Mouse (Mus musculus) right cerebral cortex, postnatal 4 days (tissue): ENCODE results near the gene Gm3500.
"Not testable (repeated sequence)": the region's sequence is repeated elsewhere in the genome, so short reads cannot be mapped to it uniquely, and the experiment has no call there.

Experiments used
- DNase-seq: peaks from one replicate; pipeline ENCODE4 v3.0.0-alpha.2; 2022

The Gm3500 gene

DNA sequence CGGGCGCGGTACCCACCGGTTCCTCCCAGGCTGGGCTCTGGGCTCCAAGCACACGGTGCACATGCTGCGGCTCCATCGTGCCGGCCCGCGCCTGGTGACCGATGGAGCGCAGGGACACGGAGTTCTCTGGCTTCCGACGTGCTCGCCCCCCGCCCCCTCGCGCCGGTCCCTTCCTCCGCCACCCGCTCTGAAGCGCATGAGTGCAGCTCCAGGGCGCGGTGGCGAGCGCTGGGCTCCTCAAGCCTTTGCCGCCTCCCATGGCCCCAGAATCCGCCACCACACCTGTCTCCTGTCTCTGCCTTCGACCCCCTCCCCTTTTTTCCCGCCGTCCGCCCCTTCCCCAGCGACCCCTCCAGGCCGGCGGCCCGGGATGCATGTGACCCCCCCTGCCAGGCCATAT lies at the start of gene Gm3500:
Gene Gm3500 (minus strand): TSS at position 101 of the 400 bp plus-strand sequence.
- not testable (repeated sequence) for DNase-seq

DNA sequence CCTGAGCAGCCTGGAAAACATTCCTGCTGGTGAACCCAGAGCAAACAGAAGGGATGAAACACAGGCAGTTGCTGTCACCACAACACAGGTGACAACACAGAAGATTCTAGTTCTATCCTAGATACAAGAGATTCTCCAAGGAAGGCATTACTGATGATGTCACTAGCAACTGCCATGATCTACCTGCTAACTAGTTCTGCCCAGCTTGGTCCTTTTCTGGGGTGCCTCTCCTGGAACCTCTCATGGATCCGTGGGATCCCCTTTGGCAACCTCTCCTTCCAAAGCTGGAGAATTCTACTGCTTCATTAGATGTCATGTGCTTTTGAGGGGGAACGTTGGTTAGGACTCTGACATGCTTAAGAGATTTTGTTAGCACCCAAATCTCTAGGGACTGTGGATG lies 54.0 kb downstream of the Gm3500 start, which contains the start of gene Gm3542:
Gene Gm3542 (minus strand): TSS at position 101 of the 400 bp plus-strand sequence.
- DNase-seq: not testable (repeated sequence)
